Mouse (Mus musculus): Measurements from ENCODE around the gene Ppib.

The Ppib gene

DNA sequence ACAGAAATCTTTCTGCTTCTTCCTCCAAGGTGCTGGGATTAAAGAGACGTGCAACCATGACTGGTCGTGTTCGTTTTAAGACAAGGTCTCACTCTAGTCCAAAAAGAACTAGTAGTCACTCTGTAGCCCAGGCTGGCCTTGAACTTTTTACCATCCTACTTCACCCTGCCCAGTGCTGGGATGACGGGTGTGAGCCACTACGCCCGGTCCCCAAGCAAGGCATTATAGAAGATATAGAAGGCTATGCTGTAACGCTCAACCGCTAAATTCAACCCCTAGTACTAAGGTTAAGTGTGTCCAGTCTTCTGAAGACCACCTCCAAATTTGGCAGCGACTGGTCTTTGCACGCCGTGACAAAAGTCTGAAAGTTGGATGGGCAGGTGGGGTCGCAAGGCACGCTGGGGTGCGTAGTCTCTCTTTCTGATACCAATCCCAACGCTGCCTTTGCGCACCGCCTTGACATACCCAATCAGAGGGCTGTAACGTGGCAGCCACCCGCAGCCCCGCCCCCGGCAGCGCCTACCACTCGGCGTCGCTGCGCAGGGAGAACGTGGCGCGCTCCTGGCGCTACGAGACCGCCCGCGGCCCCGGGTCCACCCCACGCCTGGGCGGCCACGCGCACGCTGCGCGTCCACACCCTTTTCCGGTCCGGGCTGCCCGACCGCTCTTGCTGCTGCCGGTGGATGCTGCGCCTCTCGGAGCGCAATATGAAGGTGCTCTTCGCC is at the start of gene Ppib:
TSS of gene Ppib (plus strand) at position 640 of the 725 bp plus-strand sequence.
- peak; percentile 98 for DNase-seq (ENCODE audit: low spot score)

- DNase-seq (ENCODE audit: low spot score) = no peak
Measured at GRCm38 (mm10) chr9:66020601-66021000, 39.4 kb upstream of the Ppib start.

DNA sequence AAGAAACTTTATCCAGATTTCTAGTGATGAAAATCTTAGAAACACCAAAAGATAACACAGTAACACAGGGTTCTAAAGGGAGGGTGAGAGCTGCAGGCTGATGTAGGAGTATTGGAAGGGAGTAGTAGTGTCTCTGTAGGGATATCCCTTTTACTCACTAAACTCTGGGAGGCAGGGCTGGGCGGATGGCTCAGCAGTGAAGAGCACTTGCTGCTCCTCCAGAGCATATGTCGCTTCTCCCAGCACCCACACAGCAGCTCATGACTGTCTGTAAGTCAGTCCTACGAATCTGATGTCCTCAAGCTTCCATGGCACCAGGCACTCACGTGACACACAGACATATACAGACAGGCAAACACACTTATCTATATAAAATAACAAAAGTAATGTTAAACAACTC is 21.9 kb upstream of the Ppib start:
- no peak for DNase-seq (ENCODE audit: low spot score)

GRCm38 (mm10) chr9:66038581-66038980 is 21.4 kb upstream of the Ppib start:
- no peak for DNase-seq (ENCODE audit: low spot score)

DNA sequence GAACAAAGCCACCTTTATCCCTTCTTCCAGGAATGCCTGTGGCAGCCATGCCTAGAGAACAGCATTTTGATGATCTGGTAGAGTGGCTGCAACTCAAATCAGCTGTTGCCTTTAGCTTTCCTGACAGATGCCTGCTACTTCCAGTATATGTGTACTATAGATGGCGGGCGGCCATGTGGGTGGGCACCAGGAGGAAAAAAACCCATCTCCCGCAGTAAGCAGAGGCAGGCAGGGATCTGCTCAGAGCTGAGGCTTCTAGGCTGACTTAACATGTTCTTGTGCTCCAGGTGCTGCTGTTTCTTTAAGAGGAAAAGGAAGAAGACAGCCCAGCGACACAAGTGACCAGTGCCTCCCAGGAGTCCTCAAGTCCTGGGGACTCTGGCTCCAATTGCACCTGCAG is 20.7 kb upstream of the Ppib start:
- no peak for DNase-seq (ENCODE audit: low spot score)

- no peak for DNase-seq (ENCODE audit: low spot score)
Measured at GRCm38 (mm10) chr9:66040801-66041200, 19.2 kb upstream of the Ppib start.

DNA sequence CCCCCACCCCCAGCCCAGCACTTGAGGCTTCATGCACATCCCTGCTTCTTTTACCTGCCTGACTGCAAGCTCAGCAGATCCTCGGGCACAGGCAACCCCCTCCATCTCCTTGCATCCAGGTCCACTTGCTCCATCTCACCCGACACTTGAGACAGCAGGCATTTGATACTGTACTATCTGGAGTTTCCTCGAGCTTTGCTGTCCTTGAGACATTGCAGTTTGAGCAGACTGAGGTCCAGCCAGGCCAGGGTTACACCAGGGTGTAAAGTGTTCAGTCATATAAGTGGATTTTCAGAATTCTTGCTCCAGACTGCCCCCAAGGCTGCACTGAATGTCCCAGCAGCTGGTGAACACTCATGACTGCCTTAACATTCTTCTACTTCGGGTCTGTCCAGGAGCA is 17.7 kb upstream of the Ppib start:
- peak; percentile 15 for DNase-seq (ENCODE audit: low spot score)

DNA sequence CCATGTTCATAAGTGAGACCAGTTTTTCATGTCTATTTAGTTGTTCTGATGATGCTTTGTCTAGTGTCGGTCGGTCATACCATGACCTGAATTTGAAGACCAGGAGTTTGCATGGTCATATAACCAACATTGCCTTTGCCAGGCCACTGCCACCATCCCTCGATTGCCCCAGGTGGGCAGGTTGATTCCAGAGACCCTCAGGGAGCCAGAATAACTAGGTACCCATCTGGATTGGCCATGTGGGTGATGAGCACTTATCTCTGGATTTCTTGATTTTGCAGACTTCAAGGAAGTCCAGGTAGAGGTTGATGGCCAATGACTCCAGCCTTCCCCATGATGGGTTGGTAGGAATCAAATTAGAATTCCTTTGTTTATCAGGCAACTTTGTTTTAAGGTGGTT is 16.8 kb upstream of the Ppib start:
- no peak for DNase-seq (ENCODE audit: low spot score)

GRCm38 (mm10) chr9:66049931-66050601 is 10.0 kb upstream of the Ppib start:
- DNase-seq (ENCODE audit: low spot score) = no peak

- no peak for DNase-seq (ENCODE audit: low spot score)
Measured at GRCm38 (mm10) chr9:66051493-66051892, 8.5 kb upstream of the Ppib start.

DNA sequence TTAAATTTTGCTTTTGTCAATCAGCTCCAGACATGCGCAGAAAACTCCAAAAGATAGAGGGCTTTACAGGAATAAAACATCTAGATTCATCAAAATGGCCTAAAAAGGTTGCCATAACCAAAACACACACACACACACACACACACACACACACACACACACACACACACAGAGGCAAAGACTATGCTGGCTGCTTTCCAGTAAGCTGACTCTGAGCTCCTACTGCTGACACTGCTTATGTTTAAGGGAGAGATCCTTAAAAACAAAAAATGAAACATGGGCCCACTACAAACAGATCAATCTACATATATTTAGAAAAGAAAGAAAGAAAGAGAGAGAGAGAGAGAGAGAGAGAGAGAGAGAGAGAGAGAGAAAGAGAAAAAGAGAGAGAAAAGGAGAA is 7.3 kb upstream of the Ppib start:
- no peak for DNase-seq (ENCODE audit: low spot score)

DNA sequence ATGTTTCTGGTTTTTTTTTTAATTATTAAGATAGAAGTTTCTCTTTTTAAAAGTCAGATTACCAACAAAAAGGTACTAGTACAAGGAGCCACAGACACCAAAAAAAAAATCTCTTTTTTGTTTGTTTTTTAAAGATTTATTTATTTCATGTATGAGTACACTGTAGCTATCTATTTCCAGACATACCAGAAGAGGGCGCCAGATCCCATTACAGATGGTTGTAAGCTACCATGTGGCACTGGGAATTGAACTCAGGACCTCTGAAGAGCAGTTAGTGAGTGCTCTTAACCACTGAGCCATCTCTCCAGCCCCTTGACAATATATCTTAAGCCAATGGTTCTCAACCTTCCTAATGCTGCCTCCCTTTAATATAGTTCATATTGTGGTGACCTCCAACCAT is 6.4 kb upstream of the Ppib start:
- DNase-seq (ENCODE audit: low spot score) = no peak

- DNase-seq (ENCODE audit: low spot score) = no peak
Measured at GRCm38 (mm10) chr9:66060308-66060647, 256 bp downstream of the Ppib start.

GRCm38 (mm10) chr9:66060986-66061385 is 964 bp downstream of the Ppib start:
- no peak for DNase-seq (ENCODE audit: low spot score)

GRCm38 (mm10) chr9:66061656-66062055 is 1.6 kb downstream of the Ppib start:
- no peak for DNase-seq (ENCODE audit: low spot score)

DNA sequence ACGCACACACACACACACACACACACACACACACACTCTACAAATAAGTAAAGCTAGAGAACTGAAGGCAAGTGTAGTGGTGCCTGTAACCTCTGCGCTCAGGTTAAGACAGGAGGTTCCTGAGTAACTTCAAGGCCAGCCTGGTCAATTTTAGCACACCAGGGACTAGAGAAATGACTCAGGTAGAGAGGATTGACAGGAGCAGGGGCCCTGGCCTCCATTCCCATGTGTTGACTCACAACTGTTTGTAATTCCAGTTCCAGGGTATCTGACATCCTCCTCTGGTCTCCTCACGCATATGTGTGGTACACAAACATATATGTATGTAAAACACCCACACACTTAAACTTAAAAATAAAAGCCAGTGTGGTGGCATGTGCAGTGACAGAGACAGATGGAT is 3.4 kb downstream of the Ppib start:
- no peak for DNase-seq (ENCODE audit: low spot score)

GRCm38 (mm10) chr9:66064316-66064715 is 4.3 kb downstream of the Ppib start:
- DNase-seq (ENCODE audit: low spot score) = no peak

- DNase-seq (ENCODE audit: low spot score) = no peak
Measured at GRCm38 (mm10) chr9:66066791-66067190, 6.8 kb downstream of the Ppib start.

GRCm38 (mm10) chr9:66067542-66067941 is 7.5 kb downstream of the Ppib start:
- DNase-seq (ENCODE audit: low spot score) = peak; percentile 50

GRCm38 (mm10) chr9:66068056-66068455 is 8.0 kb downstream of the Ppib start:
- DNase-seq (ENCODE audit: low spot score) = no peak

DNA sequence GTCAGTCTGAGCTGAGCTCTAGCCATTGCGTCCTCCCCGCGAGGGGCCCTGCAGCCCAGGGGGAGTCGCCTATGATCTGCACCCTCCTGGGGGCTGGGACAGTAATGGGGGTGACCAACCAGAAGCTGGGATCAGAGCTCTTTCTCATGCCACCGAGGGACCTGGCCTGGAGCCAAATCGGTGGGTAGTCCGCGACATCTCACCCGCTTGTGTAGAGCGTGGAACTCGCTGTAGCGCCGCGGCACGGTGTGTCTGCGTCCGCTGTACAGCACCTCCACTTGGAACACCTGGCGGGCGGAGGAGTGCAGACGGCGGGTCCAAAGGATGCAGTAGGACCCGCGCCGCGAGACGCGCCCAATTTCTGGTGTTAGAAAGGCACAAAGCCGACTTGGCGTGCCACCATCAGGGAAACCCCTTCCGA is 9.0 kb downstream of the Ppib start:
- DNase-seq (ENCODE audit: low spot score) = no peak

- peak; percentile 90 for DNase-seq (ENCODE audit: low spot score)
Measured at GRCm38 (mm10) chr9:66069583-66069982, 9.6 kb downstream of the Ppib start, which contains the start of gene Snx22. Gene Snx22, minus strand, starts transcription at chr9:66069719.

- no peak for DNase-seq (ENCODE audit: low spot score)
Measured at GRCm38 (mm10) chr9:66070151-66070550, 10.1 kb downstream of the Ppib start.

DNA sequence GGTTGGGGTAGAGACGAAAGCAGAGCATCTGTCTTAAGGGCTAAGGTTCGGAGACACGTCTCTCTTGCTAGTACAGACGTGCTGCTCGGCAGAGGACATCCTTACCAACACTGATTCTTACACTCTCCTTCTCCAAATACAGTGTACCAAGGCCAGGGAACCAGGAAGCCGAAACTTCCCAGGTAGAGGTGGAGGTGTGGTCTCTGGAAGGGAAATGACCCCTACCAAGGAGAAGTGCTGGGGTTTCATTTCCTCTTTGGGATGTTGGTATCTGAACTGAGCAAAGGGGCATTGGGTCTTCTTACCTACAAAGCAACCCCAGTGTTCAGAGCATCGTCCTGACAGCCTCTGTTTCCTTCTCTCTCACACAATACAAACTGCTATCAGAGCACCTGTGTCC is 12.7 kb downstream of the Ppib start:
- DNase-seq (ENCODE audit: low spot score) = no peak

Data from lung, postnatal 25 days (tissue).